Mouse (Mus musculus) heart, embryonic 16.5 days (tissue): ENCODE measurements around the gene Alas2. TPM values are rescaled to one million over a fixed set of nuclear protein-coding genes. Genes with fewer than 3 reads are reported as not detected.

ENCODE experiments used
- ATAC-seq: fragments of 200-750 bp; cut with Nextera tagmentation; replicated peaks from 2 replicates; pipeline ENCODE4 v1.8.0; 2017; ENCODE audit warnings: moderate number of reproducible peaks; ENCODE audit not compliant: insufficient read depth, low FRiP score; ENCODE audit errors: extremely low read depth
- H3K27ac ChIP-seq: fragments of 300-500 bp; sonication (generic); 2 replicates; pipeline ENCODE4 v1.5.1; 2014; ENCODE audit warnings: mild to moderate bottlenecking, low read length, control low read depth, moderate library complexity
- H3K27me3 ChIP-seq: fragments of 300-500 bp; sonication (generic); 2 replicates; pipeline ENCODE4 v1.6.1; 2014; ENCODE audit warnings: low read length, mixed read lengths; ENCODE audit not compliant: control insufficient read depth, insufficient read depth
- H3K36me3 ChIP-seq: fragments of 300-500 bp; sonication (generic); 2 replicates; pipeline ENCODE4 v1.6.1; 2014; ENCODE audit not compliant: control insufficient read depth, insufficient read depth
- H3K4me1 ChIP-seq: fragments of 300-500 bp; sonication (generic); 2 replicates; pipeline ENCODE4 v1.6.1; 2014; ENCODE audit warnings: low read length, mixed read lengths; ENCODE audit not compliant: control insufficient read depth, insufficient read depth
- H3K4me2 ChIP-seq: fragments of 300-500 bp; sonication (generic); 2 replicates; pipeline ENCODE4 v1.6.1; 2014; ENCODE audit warnings: low read depth, mild to moderate bottlenecking, control low read depth, low read length
- H3K4me3 ChIP-seq: fragments of 300-500 bp; sonication (generic); 2 replicates; pipeline ENCODE4 v1.5.1; 2014; ENCODE audit warnings: mild to moderate bottlenecking, control low read depth, low read length
- H3K9ac ChIP-seq: fragments of 300-500 bp; sonication (generic); 2 replicates; pipeline ENCODE4 v1.6.1; 2014; ENCODE audit warnings: low read length, control low read depth
- H3K9me3 ChIP-seq: fragments of 300-500 bp; sonication (generic); replicated peaks from 2 replicates; pipeline ENCODE4 v1.6.1; 2016; ENCODE audit warnings: low read length; ENCODE audit not compliant: control insufficient read depth
- WGBS: fragments of 180-500 bp; shearing (Covaris S2); extraction: QIAGEN DNeasy Blood & Tissue Kit; methylation state at CpG from one replicate; pipeline ENCODE4 v1.1.7; 2014; 5-methylcytosine and 5-hydroxymethylcytosine counted together
- microRNA-seq: library from miRNA; unstranded; fragments of <30 nt; microRNA quantifications from one replicate; pipeline ENCODE4, GENCODE M21; 2017
- polyA plus RNA-seq: library from polyadenylated mRNA; unstranded; fragments of >200 nt; fragmentation: Nextera tagmentation; extraction: Ambion mirVana; gene quantifications from 2 replicates; pipeline ENCODE4 v1.2.1, GENCODE M21; 2015

The Alas2 gene
- polyA plus RNA-seq, 1 experiment from 2014 or later = 279 TPM

GRCm38 (mm10) chrX:150593266-150594035 is 46.3 kb downstream of the Alas2 start:
- Histone ChIP-seq H3K9me3 (no peaks in the 10 kb centered on the region), H3K9ac (no peak overlapping the region), H3K4me1 (peaks cover 9% of the 10 kb centered on the region), H3K27ac (no peak overlapping the region), H3K4me2 (peak overlapping the region; percentile 23), H3K27me3 (no peaks in the 10 kb centered on the region), H3K4me3 (no peak overlapping the region), H3K36me3 (no peaks in the 10 kb centered on the region)
- no peak for ATAC-seq
- WGBS = 58% methylated on average over 12 of the region's 12 CpGs

- Histone ChIP-seq H3K36me3 (no peaks in the 10 kb centered on the region), H3K4me3 (no peak overlapping the region), H3K27ac (no peak overlapping the region), H3K4me2 (no peak overlapping the region), H3K27me3 (no peaks in the 10 kb centered on the region), H3K9ac (no peak overlapping the region), H3K9me3 (no peaks in the 10 kb centered on the region), H3K4me1 (peaks cover 7% of the 10 kb centered on the region; the same call in 1 of the 2 replicates)
- no peak for ATAC-seq
- WGBS = 62% methylated on average over 3 of the region's 3 CpGs
Measured at GRCm38 (mm10) chrX:150594176-150594575, 47.0 kb downstream of the Alas2 start.

- WGBS = 69% methylated on average over 9 of the region's 9 CpGs
- Histone ChIP-seq H3K4me3 (no peak overlapping the region), H3K36me3 (no peaks in the 10 kb centered on the region), H3K4me2 (no peak overlapping the region), H3K27me3 (no peaks in the 10 kb centered on the region), H3K4me1 (peaks cover 7% of the 10 kb centered on the region; the same call in 1 of the 2 replicates), H3K9ac (no peak overlapping the region), H3K27ac (no peak overlapping the region), H3K9me3 (no peaks in the 10 kb centered on the region)
- ATAC-seq = no peak
Measured at GRCm38 (mm10) chrX:150595016-150595760, 48.0 kb downstream of the Alas2 start.

GRCm38 (mm10) chrX:150598882-150599281 is 51.7 kb downstream of the Alas2 start:
- 76% methylated on average over 2 of the region's 2 CpGs for WGBS
- no peak overlapping the region for H3K27ac ChIP-seq
- H3K9me3 ChIP-seq = no peaks in the 10 kb centered on the region
- H3K4me3 ChIP-seq = no peak overlapping the region
- no peak overlapping the region for H3K4me2 ChIP-seq
- H3K27me3 ChIP-seq = no peaks in the 10 kb centered on the region
- no peak overlapping the region for H3K9ac ChIP-seq
- H3K4me1 ChIP-seq = no peaks in the 10 kb centered on the region
- ATAC-seq = no peak
- H3K36me3 ChIP-seq = no peaks in the 10 kb centered on the region

Small RNAs within 50 kb of the gene (microRNA-seq; reads per million reads assigned to microRNA genes)
- not detected for gene Mir3620

Other genes starting within 250 kb of the Alas2 start
- gene Tmem29, start 88.2 kb upstream of the Alas2 start, polyA plus RNA-seq = 13.1 and 14.6 TPM in 2 replicates
- gene Pfkfb1, start 40.9 kb downstream of the Alas2 start, polyA plus RNA-seq = 3.8 and 5.4 TPM in 2 replicates
- gene Apex2, start 42.5 kb downstream of the Alas2 start, polyA plus RNA-seq = 10.5 and 12.3 TPM in 2 replicates
- gene Tro, start 110.2 kb downstream of the Alas2 start, polyA plus RNA-seq = 11.9 and 15.0 TPM in 2 replicates